Mouse (Mus musculus) embryo, embryonic 11.5 days (tissue): Measurements from ENCODE around the gene Vmn1r149.
"Not testable (repeated sequence)": the region's sequence is repeated elsewhere in the genome, so short reads cannot be mapped to it uniquely, and the experiment has no call there.

Experiments used
- DNase-seq: peaks from one replicate; pipeline ENCODE4 v3.0.0-alpha.2; 2012; ENCODE audit warnings: low read depth, low spot score

The Vmn1r149 gene

GRCm38 (mm10) chr7:22438129-22438528, at the start of gene Vmn1r149:
Vmn1r149 (minus strand) TSS chr7:22438229.
- not testable (repeated sequence) for DNase-seq

- not testable (repeated sequence) for DNase-seq
These were observed 25.9 kb upstream of the Vmn1r149 start, which contains the start of gene Gm10665 for GRCm38 (mm10) chr7:22463975-22464374. Gm10665 (minus strand) TSS chr7:22464075.

GRCm38 (mm10) chr7:22413283-22413682, 24.7 kb downstream of the Vmn1r149 start, which contains the start of gene Vmn1r148:
Vmn1r148 (plus strand) TSS chr7:22413583.
- DNase-seq = not testable (repeated sequence)
